Mouse (Mus musculus) neutrophil, adult 59 days (primary cell): Measurements from ENCODE around the gene Necap1. TPM values are rescaled to one million over a fixed set of nuclear protein-coding genes. Genes with fewer than 3 reads are reported as not detected.

ENCODE experiments used
- total RNA-seq, 2 experiments: library from RNA; stranded (reverse); gene quantifications; 1 replicate in 1 of 2; 2 replicates in 1 of 2; pipeline ENCODE4 v1.2.4; 2023

The Necap1 gene
- total RNA-seq, result 10 to 100 TPM; 53.5 to 68.4 TPM

DNA sequence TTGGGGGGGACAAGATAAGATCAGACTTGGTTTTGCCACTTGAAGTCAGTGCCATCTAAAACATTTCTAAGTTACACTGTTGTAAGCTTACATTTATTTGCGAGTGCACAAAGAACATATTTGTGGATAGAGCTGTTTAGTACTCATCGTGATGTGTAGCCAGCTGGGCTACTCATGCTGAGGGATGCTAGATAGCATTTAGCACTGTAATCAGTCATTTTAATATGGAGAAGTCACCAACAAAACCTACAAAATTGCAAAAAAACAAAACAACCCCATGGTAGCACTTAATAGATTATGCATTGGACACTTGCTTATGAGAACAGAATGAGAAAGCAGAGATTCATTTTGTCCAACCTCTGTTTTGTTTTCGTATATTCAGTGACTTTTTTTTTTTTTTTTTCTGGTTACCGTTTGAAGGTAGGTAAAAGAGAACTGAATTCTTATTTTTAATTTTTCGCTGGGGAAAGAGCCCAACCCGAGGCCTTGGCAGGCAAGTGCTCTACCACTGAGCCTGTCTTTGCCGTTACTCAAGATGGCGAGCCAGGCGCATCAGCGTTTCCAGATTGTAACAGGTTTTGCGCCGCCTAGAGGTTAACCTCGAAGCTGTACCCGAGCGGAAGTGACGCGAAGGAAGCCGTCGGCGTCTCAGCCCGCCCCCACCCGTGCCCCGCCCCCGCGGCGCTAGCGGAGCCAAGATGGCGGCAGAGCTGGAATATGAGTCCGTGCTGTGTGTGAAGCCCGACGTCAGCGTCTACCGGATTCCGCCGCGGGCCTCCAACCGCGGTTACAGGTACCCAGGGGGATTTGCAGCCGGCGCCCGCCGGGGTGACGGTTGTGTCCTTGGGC, at the start of gene Necap1:
Gene Necap1, plus strand, starts transcription at position 604 of the 849 bp plus-strand sequence.

DNA sequence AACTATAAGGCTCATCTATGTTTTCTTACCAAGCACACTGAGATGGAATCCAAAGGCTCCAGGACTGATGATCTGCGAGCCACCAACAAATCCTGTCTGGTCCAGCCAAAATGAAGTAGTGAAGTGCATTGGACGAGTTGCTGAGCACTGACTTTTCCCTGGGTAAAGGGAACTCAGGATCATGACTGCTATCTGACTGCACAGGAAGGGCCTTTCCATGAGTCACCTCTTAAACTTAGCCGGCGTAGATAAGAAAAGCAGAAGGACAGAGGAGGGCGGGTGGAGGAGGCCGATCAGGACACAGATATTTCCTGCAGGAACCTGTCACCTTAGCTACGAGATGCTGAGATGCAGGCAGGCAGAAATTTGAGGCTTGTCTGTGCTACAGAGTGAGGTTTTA, 18.3 kb upstream of the Necap1 start, which contains the start of gene C3ar1:
Gene C3ar1, minus strand, starts transcription at position 207 of the 400 bp plus-strand sequence.

DNA sequence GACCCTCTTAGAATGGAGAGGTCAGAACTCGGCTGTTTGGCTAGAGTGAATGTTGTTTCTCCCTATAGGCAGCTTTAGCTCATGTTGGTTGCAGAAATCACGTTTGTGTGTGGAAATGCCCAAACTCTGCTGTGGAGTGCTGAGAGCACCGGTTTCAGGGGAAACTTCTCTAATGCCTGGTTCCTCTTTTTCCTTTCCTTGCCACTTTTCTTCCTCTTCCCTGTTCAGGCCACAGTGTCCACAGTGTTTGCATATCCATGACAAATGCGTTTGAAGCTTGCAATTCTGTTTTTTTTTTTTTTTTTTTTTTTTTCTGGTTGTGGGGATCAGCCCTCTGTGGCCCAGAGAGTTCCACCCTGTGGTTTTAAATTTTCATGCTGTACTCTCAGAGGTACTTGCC, 47.2 kb downstream of the Necap1 start, which contains the start of gene Clec4a1:
Gene Clec4a1, plus strand, starts transcription at position 398 of the 400 bp plus-strand sequence.

Other genes starting within 250 kb of the Necap1 start
- gene Dppa3, start 248.1 kb upstream of the Necap1 start, total RNA-seq, result not detected
- gene Nanog, start 167.0 kb upstream of the Necap1 start, total RNA-seq, result not detected
- 100 to 1,000 TPM; 488 to 517 TPM for gene Slc2a3, start 72.8 kb upstream of the Necap1 start, total RNA-seq
- gene Foxj2, start 54.6 kb upstream of the Necap1 start, total RNA-seq, result 10 to 100 TPM; 28.5 to 32.6 TPM
- under 1 TPM; 0.64 to 0.67 TPM for gene C3ar1, start 18.3 kb upstream of the Necap1 start, total RNA-seq
- gene Clec4a1, start 47.4 kb downstream of the Necap1 start, total RNA-seq, result 10 to 100 TPM; 44.7 to 63.5 TPM
- 10 to 100 TPM; 48.5 to 75.5 TPM for gene Clec4a3, start 78.0 kb downstream of the Necap1 start, total RNA-seq
- gene Clec4a4, start 115.9 kb downstream of the Necap1 start, total RNA-seq, result 1 to 10 TPM; 1.1 to 1.3 TPM
- gene Clec4b1, start 175.5 kb downstream of the Necap1 start, total RNA-seq, result 1 to 10 TPM; 3.0 to 7.4 TPM
- gene Clec4a2, start 232.0 kb downstream of the Necap1 start, total RNA-seq, result 100 to 1,000 TPM; 214 to 245 TPM